Mouse (Mus musculus) lung, adult 2 months (tissue): ENCODE results near the gene Vmac.

Experiments
- CTCF ChIP-seq: fragments of 200-500 bp; IDR thresholded peaks from 2 replicates; pipeline ENCODE4 v1.5.1; 2011; ENCODE audit warnings: mild to moderate bottlenecking, low read length, control low read depth; ENCODE audit not compliant: insufficient read depth
- POLR2A ChIP-seq: fragments of 200-500 bp; IDR thresholded peaks from 2 replicates; pipeline ENCODE4 v1.6.1; 2011; ENCODE audit warnings: low read depth, mild to moderate bottlenecking, control low read depth, low read length, borderline replicate concordance; ENCODE audit errors: extremely low read depth

- no peak for TF ChIP-seq CTCF
- no peak for TF ChIP-seq POLR2A
These were observed 22.4 kb upstream of the Vmac start for GRCm38 (mm10) chr17:56740118-56740787.
